Mouse (Mus musculus): ENCODE measurements around the gene Sema4d.

Sema4d gene

DNA sequence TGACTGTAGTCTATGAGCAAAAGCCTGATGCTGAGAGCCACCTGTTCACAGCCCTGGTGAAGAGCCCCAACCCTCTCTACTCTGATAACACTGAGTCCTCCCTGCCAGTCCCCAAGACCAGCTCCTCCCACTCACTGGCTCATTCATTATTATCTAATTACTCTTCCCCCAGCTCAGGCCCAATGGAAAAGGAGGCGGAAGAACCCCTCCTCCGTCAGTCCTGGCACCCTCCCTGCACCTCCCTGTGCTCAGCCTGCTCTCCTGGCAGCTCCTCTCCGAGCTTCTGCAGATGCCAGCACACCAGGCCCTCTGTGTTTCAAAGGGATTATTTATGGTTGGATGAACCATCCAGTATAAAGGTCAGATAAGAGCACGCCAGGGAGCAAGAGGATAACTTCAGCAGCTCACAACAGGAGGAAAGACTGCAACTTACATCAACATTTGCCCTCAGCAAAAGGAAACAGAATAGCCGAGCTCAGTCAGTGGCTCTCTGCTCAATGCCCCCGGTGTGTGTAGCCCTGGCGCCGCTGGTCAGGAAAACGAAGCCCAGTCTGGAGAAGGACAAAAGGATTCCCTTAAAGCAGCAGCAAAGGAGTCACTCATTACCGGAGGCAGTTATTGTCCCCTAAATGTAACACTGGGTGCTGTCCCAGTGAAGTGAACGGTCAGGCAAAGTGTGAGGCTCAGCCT is 16.4 kb downstream of the Sema4d start:
- peak; percentile 97 for DNase-seq

DNA sequence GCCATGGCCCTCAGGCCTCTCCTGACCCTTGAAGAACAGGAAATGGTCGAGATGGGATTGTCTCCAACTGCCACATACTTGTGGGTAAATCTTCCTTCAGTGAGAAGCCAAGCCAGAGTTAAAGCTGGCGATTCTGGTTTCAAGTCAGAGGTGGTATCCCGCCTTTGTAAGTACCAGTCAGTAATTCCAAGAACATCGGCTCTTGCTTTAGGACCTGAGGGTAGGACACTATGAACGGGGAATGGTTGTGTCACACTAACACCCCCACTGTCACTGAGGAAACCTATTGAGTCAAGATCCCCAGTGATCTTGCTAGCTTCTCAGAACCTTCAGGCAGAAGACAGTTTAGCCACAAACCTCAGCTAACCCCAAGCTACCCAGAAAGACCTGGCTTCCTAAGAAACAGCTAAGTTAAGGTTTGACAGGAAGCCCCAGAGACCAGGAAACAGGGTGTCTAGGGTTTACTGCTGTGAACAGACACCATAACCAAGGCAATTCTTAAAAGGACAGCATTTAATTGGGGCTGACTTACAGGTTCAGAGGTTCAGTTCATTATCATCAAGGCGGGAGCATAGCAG is 17.3 kb downstream of the Sema4d start:
- DNase-seq: no peak

DNA sequence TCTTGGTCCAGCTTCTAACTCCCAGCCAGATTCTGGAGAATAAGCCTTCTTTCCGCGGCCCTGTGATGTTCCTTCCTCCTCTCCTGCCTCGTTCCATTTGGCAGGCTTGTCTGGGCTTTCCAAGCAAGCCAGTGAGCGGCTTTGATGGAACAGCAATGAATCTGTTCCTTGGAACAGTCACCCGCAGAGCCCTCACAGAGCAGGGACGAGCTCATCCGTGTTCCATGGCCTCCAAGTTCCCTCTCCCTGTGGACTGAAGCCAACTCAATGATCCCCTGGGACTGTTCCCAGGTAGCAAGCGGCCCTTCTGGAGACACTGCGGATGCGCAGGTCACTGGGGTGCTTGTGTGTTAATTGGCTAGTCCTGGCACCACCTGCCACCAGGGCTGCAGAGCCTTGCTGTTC is 21.7 kb downstream of the Sema4d start:
- peak; percentile 85 for DNase-seq

DNA sequence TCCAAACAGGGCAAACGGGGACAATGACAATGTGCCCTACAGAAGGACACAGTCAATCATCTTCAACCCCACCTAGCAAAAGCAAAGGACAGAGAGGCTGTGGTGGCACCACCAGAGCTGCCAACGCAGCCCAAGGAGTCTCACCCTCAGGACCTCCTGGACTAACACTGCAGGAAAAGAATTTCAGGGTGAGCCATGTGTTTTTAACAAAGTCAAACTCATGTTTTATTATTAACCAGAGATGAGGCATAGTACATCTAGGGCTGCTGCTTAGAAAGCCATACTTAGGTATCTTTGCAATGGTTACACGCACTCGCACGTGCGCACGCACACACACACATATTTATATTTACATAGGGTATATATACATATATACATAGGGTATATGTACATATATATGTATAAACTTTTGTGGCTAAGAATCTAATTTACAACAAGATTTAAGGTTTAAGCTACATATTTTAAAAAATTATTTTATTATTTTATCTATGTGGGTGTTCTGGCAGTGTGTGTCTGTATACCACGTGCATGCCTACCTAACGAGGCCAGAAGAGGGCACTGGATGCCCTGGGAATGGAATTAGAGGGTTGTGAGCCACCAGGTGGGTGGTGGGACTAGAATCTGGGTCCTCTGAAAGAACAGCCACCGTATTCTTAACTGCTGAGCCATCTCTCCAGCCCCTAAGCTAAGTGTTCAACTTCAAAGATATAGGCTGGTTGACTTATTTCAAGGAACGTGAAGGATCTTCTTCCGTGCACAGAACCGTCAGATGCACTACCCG is 22.7 kb downstream of the Sema4d start:
- DNase-seq: no peak

DNA sequence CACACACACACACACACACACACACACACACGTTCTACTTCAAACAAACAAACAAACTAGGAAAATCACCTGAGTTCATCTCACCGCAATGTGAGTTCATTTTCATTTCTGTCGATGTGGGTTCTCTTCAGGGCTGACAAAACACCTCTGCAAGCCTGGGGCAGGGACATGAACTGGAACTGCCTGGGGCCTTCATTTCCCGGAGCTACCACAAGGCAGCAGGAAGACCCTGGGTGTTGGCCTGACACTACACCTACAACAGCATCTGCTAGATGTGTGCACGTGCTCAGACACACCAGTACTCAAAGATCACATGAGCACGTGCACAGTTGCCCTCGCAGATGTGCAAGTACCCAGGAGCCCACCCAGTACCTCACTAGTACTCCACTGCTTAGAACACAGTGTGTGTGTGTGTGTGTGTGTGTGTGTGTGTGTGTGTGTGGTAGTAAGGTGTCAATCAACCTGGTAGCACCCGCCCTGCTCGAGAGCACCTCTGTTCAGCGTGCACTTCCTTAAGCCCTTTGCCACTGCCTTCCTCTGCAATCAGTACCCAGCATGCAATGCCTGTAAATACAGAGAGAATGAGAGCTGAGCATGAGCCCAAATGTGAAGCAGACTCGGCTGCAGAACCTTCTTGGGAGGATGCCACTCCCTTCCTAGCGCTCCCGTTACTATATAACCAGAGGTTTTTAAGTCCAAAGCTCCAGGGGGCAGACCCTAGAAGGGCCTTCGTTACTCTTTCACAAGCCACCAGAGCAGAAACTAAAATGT is 25.4 kb downstream of the Sema4d start:
- DNase-seq: no peak

DNA sequence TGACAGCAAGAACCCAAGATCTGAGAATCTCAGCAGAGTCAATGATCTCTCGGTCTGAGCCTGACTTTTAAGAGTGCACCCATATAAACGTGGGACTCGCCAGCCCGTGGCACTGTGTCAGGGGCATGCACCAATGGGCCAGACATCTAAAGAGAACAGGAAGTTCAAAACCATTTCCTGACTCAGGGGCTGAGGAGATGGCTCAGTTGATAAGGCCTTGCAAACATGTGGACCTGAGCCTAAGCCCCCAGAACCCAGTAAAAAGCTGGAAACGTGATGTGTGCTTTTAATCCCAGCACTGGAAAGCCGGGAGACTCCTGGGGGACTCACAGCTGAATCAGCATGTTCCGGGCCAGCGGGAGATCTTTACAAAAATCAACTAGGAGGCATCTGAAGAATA is 26.0 kb downstream of the Sema4d start:
- DNase-seq: no peak

DNA sequence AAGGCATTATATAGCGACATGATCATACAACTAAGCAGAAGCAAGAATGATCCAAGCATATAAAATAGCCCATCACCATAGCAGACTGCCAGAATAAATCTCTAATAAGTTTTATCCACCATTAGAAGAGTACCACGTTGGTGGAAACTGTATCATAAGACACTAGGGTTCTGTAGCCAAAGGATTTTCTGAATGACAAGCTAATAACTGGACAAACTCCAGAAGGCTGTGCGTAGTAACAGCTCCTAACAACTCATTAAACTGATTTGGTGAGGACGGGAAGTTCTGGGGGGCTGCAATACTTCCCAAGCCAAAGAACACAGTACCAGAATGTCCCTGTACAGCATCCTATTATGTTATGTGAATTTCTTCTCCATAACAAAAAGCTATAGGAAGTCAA is 26.8 kb downstream of the Sema4d start:
- no peak for DNase-seq

- DNase-seq: no peak
Measured at GRCm38 (mm10) chr13:51765369-51765768, 28.2 kb downstream of the Sema4d start.

DNA sequence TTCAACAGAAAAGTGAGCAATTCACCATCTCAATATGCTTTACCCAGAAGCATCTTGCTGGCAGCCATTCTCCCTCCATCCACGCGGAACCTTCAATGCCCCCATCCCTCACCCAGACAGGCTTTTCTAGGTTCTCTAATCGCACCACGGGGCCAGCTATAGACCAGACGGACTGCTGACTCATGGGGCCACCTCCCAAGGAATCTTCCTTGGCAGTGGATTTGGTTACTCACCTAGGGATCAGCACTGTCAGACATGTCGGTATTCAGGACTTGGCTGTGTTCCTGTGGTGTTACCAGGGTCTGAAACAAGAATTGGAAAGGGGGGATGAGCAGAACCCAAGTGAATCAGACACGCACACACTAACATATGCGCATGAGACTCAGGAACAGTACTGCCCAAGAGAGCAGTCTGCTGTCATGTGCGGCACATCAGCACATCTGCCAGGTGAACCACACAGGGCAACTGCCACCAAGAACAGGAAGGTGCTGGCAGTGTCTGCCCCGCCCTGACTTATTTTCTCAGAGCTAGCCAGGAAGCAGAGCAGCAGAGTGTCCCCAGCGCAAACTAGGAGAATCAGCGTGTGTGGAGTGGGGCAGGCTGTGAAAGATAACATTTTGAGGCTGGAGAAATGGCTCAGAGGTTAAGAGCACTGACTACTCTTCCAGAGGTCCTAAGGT is 30.4 kb downstream of the Sema4d start:
- no peak for DNase-seq

- no peak for DNase-seq
Measured at GRCm38 (mm10) chr13:51761186-51761813, 32.2 kb downstream of the Sema4d start.

GRCm38 (mm10) chr13:51759256-51759987 is 34.1 kb downstream of the Sema4d start:
- no peak for DNase-seq

DNA sequence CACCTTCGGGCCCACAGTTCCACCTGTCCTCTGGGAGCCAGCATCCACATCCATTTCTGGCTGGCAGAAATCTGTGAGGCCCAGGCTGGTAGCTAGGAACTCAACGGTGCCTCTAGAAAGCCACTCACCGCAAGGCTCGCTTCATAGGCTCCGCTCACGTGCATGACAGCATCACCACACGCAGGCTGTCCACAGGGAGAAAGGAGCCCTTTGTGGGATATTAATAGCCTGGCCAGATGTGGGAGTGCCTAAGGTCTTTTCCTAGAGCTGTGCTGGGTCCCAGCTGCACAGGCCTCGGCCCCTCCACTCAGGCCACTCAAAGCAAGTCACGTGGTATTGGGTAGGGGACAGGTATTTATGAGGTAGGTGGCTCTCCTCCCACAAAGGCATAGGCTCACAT is 35.1 kb downstream of the Sema4d start:
- no peak for DNase-seq

DNA sequence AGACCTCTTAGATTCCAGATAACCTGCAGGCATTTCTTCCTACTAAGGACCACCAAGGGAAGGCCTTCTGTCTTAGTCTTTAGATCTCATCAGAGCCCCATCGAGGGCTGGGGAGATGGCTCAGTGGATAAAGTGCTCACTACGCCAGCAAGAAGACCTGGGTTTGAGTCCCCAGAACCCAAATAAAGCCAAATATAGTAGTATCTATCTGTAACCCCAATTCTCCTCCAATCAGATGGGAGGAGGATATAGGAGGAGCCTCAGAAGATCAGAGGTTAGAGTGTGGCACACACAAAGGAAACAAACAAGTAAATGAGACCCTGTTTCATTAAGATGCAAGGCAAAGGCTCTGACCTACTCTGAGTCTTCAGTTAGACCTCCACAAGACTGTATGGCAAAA is 36.4 kb downstream of the Sema4d start:
- DNase-seq: no peak

DNA sequence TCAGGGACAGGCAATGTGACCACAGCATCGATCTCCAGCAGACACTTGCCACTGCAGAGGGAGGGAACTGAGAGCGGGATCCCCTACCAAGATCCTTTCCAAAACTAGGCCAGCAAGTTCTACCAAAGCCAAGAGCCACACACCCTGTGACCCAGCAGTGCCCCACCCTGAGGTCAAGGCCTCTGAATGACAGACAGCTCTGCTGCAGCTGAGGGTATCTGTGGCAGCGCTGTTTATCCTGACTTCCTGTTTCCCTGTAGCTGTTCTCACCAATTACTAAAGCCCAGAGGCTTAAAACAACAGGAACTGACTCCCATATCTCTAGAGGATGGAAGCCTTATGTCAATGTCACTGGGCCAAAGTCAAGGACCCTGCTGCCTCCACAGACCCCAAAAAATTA is 37.0 kb downstream of the Sema4d start:
- DNase-seq: no peak

DNA sequence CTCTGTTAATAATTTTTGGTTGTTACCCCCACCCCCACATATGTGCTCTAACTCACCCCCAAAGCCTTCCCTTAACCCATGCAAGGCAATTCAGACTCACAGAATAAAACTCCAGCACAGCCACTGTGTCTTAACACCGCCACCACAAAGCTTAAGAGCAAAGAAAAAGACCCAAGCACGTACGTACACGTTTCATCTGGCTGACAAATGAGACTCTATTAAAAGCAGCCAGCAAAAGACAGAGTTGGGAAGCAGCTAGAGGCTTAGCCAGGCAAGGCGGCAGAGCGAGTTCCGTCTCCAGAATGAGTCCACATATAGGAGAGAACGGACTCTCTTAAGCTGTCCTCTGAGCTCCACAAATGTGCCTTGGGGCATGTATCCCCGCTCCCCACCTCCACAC is 37.5 kb downstream of the Sema4d start:
- DNase-seq: no peak

GRCm38 (mm10) chr13:51755584-51755983 is 38.0 kb downstream of the Sema4d start:
- DNase-seq: no peak

GRCm38 (mm10) chr13:51754559-51755126 is 38.9 kb downstream of the Sema4d start:
- no peak for DNase-seq

GRCm38 (mm10) chr13:51753802-51754444 is 39.6 kb downstream of the Sema4d start:
- no peak for DNase-seq

- no peak for DNase-seq
Measured at GRCm38 (mm10) chr13:51753168-51753465, 40.4 kb downstream of the Sema4d start.

- peak; percentile 67 for DNase-seq
Measured at GRCm38 (mm10) chr13:51752346-51753167, 41.0 kb downstream of the Sema4d start.

Measured in cerebellum, adult 9-10 months (tissue).